Mouse (Mus musculus) forebrain, embryonic 16.5 days (tissue): ENCODE data around the gene Dhx9. TPM values are rescaled to one million over a fixed set of nuclear protein-coding genes. Genes with fewer than 3 reads are reported as not detected.
A peak's percentile ranks its signal among the peaks of the same experiment; 100 is the strongest.
"Not testable (repeated sequence)": the region's sequence is repeated elsewhere in the genome, so short reads cannot be mapped to it uniquely, and the experiment has no call there.

ENCODE experiments used
- ATAC-seq: fragments of 200-750 bp; cut with Nextera tagmentation; 2 replicates; pipeline ENCODE4 v1.8.0; 2017; ENCODE audit warnings: mild to moderate bottlenecking, moderate library complexity
- H3K27ac ChIP-seq: fragments of 300-500 bp; sonication (generic); 2 replicates; pipeline ENCODE4 v1.5.1; 2014; ENCODE audit warnings: low read length, control low read depth
- H3K27me3 ChIP-seq: fragments of 300-500 bp; sonication (generic); replicated peaks from 2 replicates; pipeline ENCODE4 v1.6.1; 2014; ENCODE audit warnings: low read length; ENCODE audit not compliant: control insufficient read depth, insufficient read depth
- H3K36me3 ChIP-seq: fragments of 300-500 bp; sonication (generic); 2 replicates; pipeline ENCODE4 v1.6.1; 2014; ENCODE audit not compliant: control insufficient read depth, insufficient read depth
- H3K4me1 ChIP-seq: fragments of 300-500 bp; sonication (generic); replicated peaks from 2 replicates; pipeline ENCODE4 v1.6.1; 2014; ENCODE audit warnings: low read length; ENCODE audit not compliant: control insufficient read depth, insufficient read depth
- H3K4me2 ChIP-seq: fragments of 300-500 bp; sonication (generic); 2 replicates; pipeline ENCODE4 v1.6.1; 2014; ENCODE audit warnings: mild to moderate bottlenecking, low read length, control low read depth
- H3K4me3 ChIP-seq: fragments of 300-500 bp; sonication (generic); replicated peaks from 2 replicates; pipeline ENCODE4 v1.5.1; 2014; ENCODE audit warnings: mild to moderate bottlenecking, low read length, control low read depth
- H3K9ac ChIP-seq: fragments of 300-500 bp; sonication (generic); replicated peaks from 2 replicates; pipeline ENCODE4 v1.6.1; 2014; ENCODE audit warnings: low read depth, low read length, control low read depth
- H3K9me3 ChIP-seq: fragments of 300-500 bp; sonication (generic); 2 replicates; pipeline ENCODE4 v1.6.1; 2016; ENCODE audit warnings: low read length; ENCODE audit not compliant: control insufficient read depth
- WGBS: fragments of 180-500 bp; shearing (Covaris S2); extraction: QIAGEN DNeasy Blood & Tissue Kit; methylation state at CpG from one replicate; pipeline ENCODE4 v1.1.7; 2014; 5-methylcytosine and 5-hydroxymethylcytosine counted together
- polyA plus RNA-seq: library from polyadenylated mRNA; unstranded; fragments of >200 nt; fragmentation: Nextera tagmentation; extraction: Ambion mirVana; gene quantifications from 2 replicates; pipeline ENCODE4 v1.2.1, GENCODE M21; 2015

Dhx9 gene
- polyA plus RNA-seq, 1 experiment from 2014 or later: 38.4 TPM

- Histone ChIP-seq H3K36me3 (no peaks in the 10 kb centered on the region), H3K4me1 (no peaks in the 10 kb centered on the region), H3K27me3 (no peaks in the 10 kb centered on the region), H3K4me2 (no peak overlapping the region), H3K27ac (no peak overlapping the region), H3K9me3 (no peaks in the 10 kb centered on the region), H3K9ac (no peak overlapping the region), H3K4me3 (no peak overlapping the region)
- no peak for ATAC-seq
- 86% methylated on average over 5 of the region's 5 CpGs for whole genome bisulfite sequencing
These were observed 53.4 kb downstream of the Dhx9 start for GRCm38 (mm10) chr1:153433851-153434589.

GRCm38 (mm10) chr1:153432329-153432728 is 55.1 kb downstream of the Dhx9 start:
- no peaks in the 10 kb centered on the region for H3K4me1 ChIP-seq
- 91% methylated on average over 2 of the region's 2 CpGs for WGBS
- H3K9me3 ChIP-seq: no peaks in the 10 kb centered on the region

GRCm38 (mm10) chr1:153431701-153432100 is 55.8 kb downstream of the Dhx9 start:
- Histone ChIP-seq H3K9me3 (no peaks in the 10 kb centered on the region), H3K4me2 (no peak overlapping the region), H3K9ac (no peak overlapping the region), H3K27ac (no peak overlapping the region), H3K27me3 (no peaks in the 10 kb centered on the region), H3K36me3 (no peaks in the 10 kb centered on the region), H3K4me3 (no peak overlapping the region), H3K4me1 (no peaks in the 10 kb centered on the region)
- WGBS: 89% methylated on average over 10 of the region's 10 CpGs
- ATAC-seq: no peak

More at GRCm38 (mm10) chr1:153432329-153432728, 55.1 kb downstream of the Dhx9 start:
- no peak overlapping the region for H3K4me2 ChIP-seq
- H3K27me3 ChIP-seq: no peaks in the 10 kb centered on the region
- H3K27ac ChIP-seq: no peak overlapping the region
- ATAC-seq: no peak
- no peak overlapping the region for H3K4me3 ChIP-seq
- no peak overlapping the region for H3K9ac ChIP-seq
- no peaks in the 10 kb centered on the region for H3K36me3 ChIP-seq

- no peak overlapping the region for H3K4me2 ChIP-seq
- no peak for ATAC-seq
- H3K9ac ChIP-seq: no peak overlapping the region
These were observed 56.3 kb downstream of the Dhx9 start for GRCm38 (mm10) chr1:153431158-153431557.

GRCm38 (mm10) chr1:153424770-153425584 is 62.5 kb downstream of the Dhx9 start, which contains the start of gene Shcbp1l:
Shcbp1l (plus strand) TSS chr1:153425162.
- peak within 1 kb of the TSS; percentile 96 for H3K4me2 ChIP-seq
- H3K4me1 ChIP-seq: peaks cover 7% of the 10 kb centered on the region
- peak; percentile 92 for ATAC-seq
- no peaks in the 10 kb centered on the region for H3K9me3 ChIP-seq
- no peak within 1 kb of the TSS for H3K27ac ChIP-seq
- H3K27me3 ChIP-seq: peaks cover 8% of the 10 kb centered on the region; the same call in 1 of the 2 replicates
- H3K9ac ChIP-seq: peak within 1 kb of the TSS; percentile 62
- H3K36me3 ChIP-seq: no peaks in the 10 kb centered on the region
- WGBS: 2% methylated on average over 56 of the region's 60 CpGs
- peak within 1 kb of the TSS; percentile 69 for H3K4me3 ChIP-seq

More at GRCm38 (mm10) chr1:153431158-153431557, 56.3 kb downstream of the Dhx9 start:
- H3K36me3 ChIP-seq: no peaks in the 10 kb centered on the region
- WGBS: 75% methylated on average over 7 of the region's 7 CpGs
- H3K4me3 ChIP-seq: no peak overlapping the region
- H3K27ac ChIP-seq: no peak overlapping the region
- no peaks in the 10 kb centered on the region for H3K4me1 ChIP-seq
- no peaks in the 10 kb centered on the region for H3K9me3 ChIP-seq
- H3K27me3 ChIP-seq: peaks cover under 1% of the 10 kb centered on the region; the same call in 1 of the 2 replicates

GRCm38 (mm10) chr1:153424271-153424670 is 63.2 kb downstream of the Dhx9 start:
- peaks cover 8% of the 10 kb centered on the region; the same call in 1 of the 2 replicates for H3K27me3 ChIP-seq
- peak; percentile 52; the same call in 1 of the 2 replicates for ATAC-seq
- H3K4me2 ChIP-seq: peak overlapping the region; percentile 96
- no peak overlapping the region for H3K9ac ChIP-seq
- H3K4me3 ChIP-seq: peak overlapping the region; percentile 69
- H3K4me1 ChIP-seq: peaks cover 7% of the 10 kb centered on the region
- WGBS: 35% methylated on average over 12 of the region's 12 CpGs
- no peak overlapping the region for H3K27ac ChIP-seq
- H3K36me3 ChIP-seq: no peaks in the 10 kb centered on the region
- no peaks in the 10 kb centered on the region for H3K9me3 ChIP-seq

- H3K9ac ChIP-seq, ATAC-seq, H3K36me3 ChIP-seq, H3K4me3 ChIP-seq, H3K4me1 ChIP-seq, H3K9me3 ChIP-seq, H3K27me3 ChIP-seq, H3K4me2 ChIP-seq, H3K27ac ChIP-seq: not testable (repeated sequence)
- 49% methylated on average over 4 of the region's 4 CpGs for WGBS
These were observed 69.7 kb downstream of the Dhx9 start for GRCm38 (mm10) chr1:153417805-153418204.

GRCm38 (mm10) chr1:153416271-153416832 is 71.1 kb downstream of the Dhx9 start:
- not testable (repeated sequence) for H3K27ac ChIP-seq, H3K9ac ChIP-seq, H3K27me3 ChIP-seq, H3K4me2 ChIP-seq, ATAC-seq, H3K36me3 ChIP-seq, H3K4me3 ChIP-seq, H3K9me3 ChIP-seq, H3K4me1 ChIP-seq
- 86% methylated on average over 3 of the region's 3 CpGs for WGBS

GRCm38 (mm10) chr1:153415742-153416141 is 71.7 kb downstream of the Dhx9 start:
- not testable (repeated sequence) for H3K27me3 ChIP-seq, ATAC-seq, H3K36me3 ChIP-seq, H3K9ac ChIP-seq, H3K9me3 ChIP-seq, H3K4me2 ChIP-seq, H3K4me1 ChIP-seq, H3K27ac ChIP-seq, H3K4me3 ChIP-seq
- 83% methylated on average over 2 of the region's 5 CpGs for WGBS
